Mouse (Mus musculus): ENCODE data around the gene Lamb1. TPM values are rescaled to one million over a fixed set of nuclear protein-coding genes. Genes with fewer than 3 reads are reported as not detected.

Gene Lamb1
- polyA plus RNA-seq (2015; fragmentation: Nextera tagmentation; extraction: Ambion mirVana) = 83.4 and 94.1 TPM in 2 replicates

DNA sequence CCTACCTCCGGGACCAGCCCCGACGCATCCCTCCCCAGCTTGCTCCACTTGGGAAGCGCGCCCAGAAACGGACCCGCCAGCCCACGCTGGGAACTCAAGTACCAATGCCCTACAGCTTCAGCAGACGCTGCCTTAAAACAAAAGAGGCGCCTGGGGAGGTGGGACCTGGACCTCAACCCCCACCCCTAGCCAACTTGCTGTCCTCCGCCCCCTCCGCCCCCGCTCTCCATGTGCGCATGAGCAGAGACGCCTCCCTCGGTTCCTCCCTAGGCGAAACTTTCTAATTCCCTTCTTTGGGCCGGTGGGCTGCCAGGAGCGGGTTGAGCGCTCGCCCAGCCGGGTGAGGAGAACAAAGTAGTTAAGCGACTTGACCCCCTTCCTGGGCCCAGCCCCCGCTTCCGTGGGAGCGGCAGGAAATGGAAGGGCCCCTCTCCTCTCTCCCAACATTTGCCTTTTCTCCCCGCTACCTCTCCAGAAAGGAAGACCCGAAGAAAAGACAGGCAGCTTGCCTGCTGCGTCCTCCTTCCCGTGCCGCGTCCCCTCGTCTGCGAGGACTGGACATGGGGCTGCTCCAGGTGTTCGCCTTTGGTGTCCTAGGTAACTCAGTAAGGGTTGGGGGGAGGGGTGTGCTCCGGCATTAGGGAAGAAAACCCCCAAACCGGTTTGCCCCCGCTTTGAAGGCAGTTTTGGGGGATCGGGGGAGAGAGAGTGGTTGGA is at the start of gene Lamb1:
Lamb1 (plus strand) TSS at position 230 of the 717 bp plus-strand sequence.
- peaks cover 4% of the 10 kb centered on the region; the same call in 1 of the 2 replicates for H3K36me3 ChIP-seq
- peak; percentile 76 for ATAC-seq (ENCODE audit: insufficient read depth, low FRiP score, low read depth)
- peak within 1 kb of the TSS; percentile 69 for H3K4me3 ChIP-seq (replicated peaks)
- H3K9me3 ChIP-seq = no peaks in the 10 kb centered on the region
- peak within 1 kb of the TSS; percentile 92 for H3K27ac ChIP-seq
- no peaks in the 10 kb centered on the region for H3K27me3 ChIP-seq (replicated peaks)
- under 1% methylated on average over 39 of the region's 39 CpGs for WGBS
- peak within 1 kb of the TSS; percentile 80 for H3K4me2 ChIP-seq
- H3K4me1 ChIP-seq = peaks cover 15% of the 10 kb centered on the region
- H3K9ac ChIP-seq = peak within 1 kb of the TSS; percentile 65

DNA sequence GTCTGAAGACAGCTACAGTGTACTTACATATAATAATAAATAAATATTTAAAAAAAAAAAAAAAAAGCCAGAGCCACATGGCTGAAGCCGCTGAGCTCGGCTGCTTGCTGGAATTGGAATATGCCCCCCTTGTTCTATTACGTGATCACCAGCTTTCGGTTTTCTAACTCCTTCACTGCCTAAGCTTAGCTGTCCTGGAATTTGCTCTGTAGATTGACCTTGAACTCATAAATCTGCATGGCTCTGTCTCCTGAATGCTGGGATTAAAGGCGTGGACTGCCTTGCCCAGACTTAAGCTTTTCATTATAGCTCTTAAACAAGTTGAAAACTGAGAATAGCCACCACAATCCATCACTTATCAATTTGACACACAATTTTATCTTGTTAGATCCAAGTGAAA is 47.8 kb upstream of the Lamb1 start:
- Histone ChIP-seq H3K9ac (no peak overlapping the region), H3K27me3 (replicated peaks) (no peaks in the 10 kb centered on the region), H3K4me2 (no peak overlapping the region), H3K27ac (no peak overlapping the region), H3K9me3 (no peaks in the 10 kb centered on the region), H3K4me3 (replicated peaks) (no peak overlapping the region), H3K36me3 (no peaks in the 10 kb centered on the region), H3K4me1 (0 out of 2 replicates have a peak, but pooled peaks cover 6% of the 10 kb centered on the region)
- no peak for ATAC-seq (ENCODE audit: insufficient read depth, low FRiP score, low read depth)
- WGBS = 57% methylated on average over 5 of the region's 5 CpGs

DNA sequence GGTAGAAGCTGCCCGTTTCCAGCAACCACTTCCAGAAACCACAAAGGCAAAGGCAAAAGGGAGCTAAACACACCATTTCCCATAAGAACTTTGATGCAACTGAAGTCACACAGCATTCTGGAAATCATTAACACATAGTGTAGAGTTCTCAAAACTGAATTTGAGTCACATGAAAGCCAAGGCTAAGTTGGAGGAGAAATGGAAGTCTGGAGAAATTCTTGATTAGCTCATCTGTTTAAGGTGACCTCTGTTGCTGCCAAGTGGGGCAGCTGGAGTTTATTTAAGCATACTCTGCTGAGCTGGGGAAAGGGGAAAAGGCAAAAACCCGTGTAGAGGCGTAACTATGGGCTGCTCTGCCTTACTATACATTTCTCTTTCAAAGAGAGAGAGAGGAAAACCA is 46.3 kb upstream of the Lamb1 start:
- Histone ChIP-seq H3K9ac (no peak overlapping the region), H3K9me3 (no peaks in the 10 kb centered on the region), H3K27ac (peak overlapping the region; percentile 18; the same call in 1 of the 2 replicates), H3K4me3 (replicated peaks) (no peak overlapping the region), H3K27me3 (replicated peaks) (no peaks in the 10 kb centered on the region), H3K4me2 (no peak overlapping the region), H3K4me1 (no peaks in the 10 kb centered on the region), H3K36me3 (no peaks in the 10 kb centered on the region)
- peak; percentile 50; the same call in 1 of the 2 replicates for ATAC-seq (ENCODE audit: insufficient read depth, low FRiP score, low read depth)
- 41% methylated on average over 3 of the region's 3 CpGs for WGBS

DNA sequence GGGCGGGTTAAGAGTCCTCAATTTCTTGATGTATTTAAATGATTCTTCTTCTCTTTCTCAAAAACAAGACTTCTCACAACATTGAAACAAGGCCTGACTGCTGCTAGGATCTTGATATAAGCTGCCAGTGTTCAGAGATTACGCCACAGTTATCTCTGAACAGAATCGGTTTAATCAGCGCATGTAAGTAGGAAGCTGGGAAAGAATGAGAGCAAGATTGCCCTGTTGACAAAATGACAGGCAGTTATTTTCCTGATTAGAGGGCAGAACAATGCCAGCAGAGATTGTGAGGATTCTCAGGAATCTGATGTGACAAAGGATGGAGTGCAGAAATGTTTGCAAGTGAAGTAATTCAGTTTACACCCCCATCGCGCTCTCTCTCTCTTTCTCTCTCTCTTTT is 43.5 kb upstream of the Lamb1 start:
- no peaks in the 10 kb centered on the region for H3K9me3 ChIP-seq
- H3K4me2 ChIP-seq = no peak overlapping the region
- ATAC-seq (ENCODE audit: insufficient read depth, low FRiP score, low read depth) = no peak
- 78% methylated on average over 6 of the region's 6 CpGs for WGBS
- H3K4me3 ChIP-seq (replicated peaks) = no peak overlapping the region
- H3K4me1 ChIP-seq = no peaks in the 10 kb centered on the region
- H3K27ac ChIP-seq = no peak overlapping the region
- H3K9ac ChIP-seq = no peak overlapping the region
- H3K36me3 ChIP-seq = no peaks in the 10 kb centered on the region
- no peaks in the 10 kb centered on the region for H3K27me3 ChIP-seq (replicated peaks)

DNA sequence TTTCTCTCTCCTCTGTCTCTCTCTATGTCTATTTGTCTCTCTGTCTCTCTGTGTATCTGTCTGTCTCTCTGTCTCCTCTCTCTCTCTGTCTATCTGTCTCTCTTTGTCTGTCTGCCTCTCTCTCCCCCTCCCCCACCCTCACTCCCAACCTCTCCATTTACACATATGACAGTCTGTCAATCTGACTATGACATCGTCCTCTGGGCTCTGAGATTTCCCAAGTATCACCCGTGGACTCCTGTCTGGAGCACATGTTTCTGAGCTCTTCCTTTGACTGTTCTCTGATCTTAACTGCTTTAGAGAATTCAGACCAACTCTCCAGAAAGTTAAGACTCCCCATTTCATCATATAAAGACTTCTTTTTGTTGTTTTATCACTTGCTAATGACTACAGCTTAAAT is 42.8 kb upstream of the Lamb1 start:
- no peak overlapping the region for H3K27ac ChIP-seq
- H3K9me3 ChIP-seq = no peaks in the 10 kb centered on the region
- 47% methylated on average over 2 of the region's 2 CpGs for WGBS
- H3K4me1 ChIP-seq = no peaks in the 10 kb centered on the region
- no peak overlapping the region for H3K4me3 ChIP-seq (replicated peaks)
- H3K9ac ChIP-seq = no peak overlapping the region
- no peaks in the 10 kb centered on the region for H3K36me3 ChIP-seq
- no peak overlapping the region for H3K4me2 ChIP-seq
- no peaks in the 10 kb centered on the region for H3K27me3 ChIP-seq (replicated peaks)
- ATAC-seq (ENCODE audit: insufficient read depth, low FRiP score, low read depth) = no peak

DNA sequence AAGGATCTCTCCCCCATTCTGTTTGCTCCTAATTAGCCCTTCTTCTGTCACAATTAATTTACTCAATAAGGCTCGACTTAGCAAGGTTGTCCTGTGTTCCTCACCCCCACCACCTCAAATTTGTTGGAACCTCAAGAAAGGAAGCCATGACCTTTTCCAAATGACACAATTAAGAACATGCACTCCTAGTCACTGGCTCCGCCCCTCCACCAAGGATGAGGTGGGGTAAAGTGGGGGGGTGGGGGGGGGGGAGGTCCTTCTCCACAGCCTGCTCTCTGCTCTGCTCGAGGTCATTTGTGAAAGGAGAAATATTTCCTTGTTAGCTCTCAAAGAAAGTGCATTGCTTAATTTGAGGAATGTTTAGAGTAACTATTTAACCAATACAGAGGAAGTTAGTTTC is 42.3 kb upstream of the Lamb1 start:
- WGBS = 35% methylated on average over 3 of the region's 3 CpGs
- no peak for ATAC-seq (ENCODE audit: insufficient read depth, low FRiP score, low read depth)
- Histone ChIP-seq H3K27me3 (replicated peaks) (no peaks in the 10 kb centered on the region), H3K4me1 (no peaks in the 10 kb centered on the region), H3K4me3 (replicated peaks) (no peak overlapping the region), H3K4me2 (no peak overlapping the region), H3K9me3 (no peaks in the 10 kb centered on the region), H3K36me3 (no peaks in the 10 kb centered on the region), H3K27ac (no peak overlapping the region), H3K9ac (no peak overlapping the region)

DNA sequence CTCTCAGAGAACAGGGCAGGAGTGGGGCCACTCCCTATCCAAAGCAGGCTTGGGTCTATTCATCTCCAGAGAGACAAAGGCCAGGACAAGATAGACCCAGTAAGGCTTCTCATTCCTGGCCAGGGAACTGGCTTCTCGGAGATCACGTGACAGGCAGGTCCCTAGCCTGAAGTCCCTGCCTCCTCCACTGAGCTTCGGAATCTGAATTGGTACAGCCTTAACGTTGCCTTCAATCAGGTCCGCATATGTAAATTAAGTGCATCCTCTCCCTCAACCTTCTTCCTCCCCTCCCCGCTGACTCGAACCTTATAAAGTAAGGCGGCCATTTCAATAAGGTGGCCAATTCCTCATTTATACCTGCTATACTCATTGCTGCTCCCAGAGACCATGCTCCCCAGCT is 39.6 kb upstream of the Lamb1 start:
- Histone ChIP-seq H3K27ac (no peak overlapping the region), H3K4me2 (no peak overlapping the region), H3K36me3 (no peaks in the 10 kb centered on the region), H3K4me1 (peaks cover 3% of the 10 kb centered on the region; the same call in 1 of the 2 replicates), H3K9ac (no peak overlapping the region), H3K4me3 (replicated peaks) (no peak overlapping the region), H3K9me3 (no peaks in the 10 kb centered on the region), H3K27me3 (replicated peaks) (no peaks in the 10 kb centered on the region)
- no peak for ATAC-seq (ENCODE audit: insufficient read depth, low FRiP score, low read depth)
- WGBS = 69% methylated on average over 8 of the region's 8 CpGs

DNA sequence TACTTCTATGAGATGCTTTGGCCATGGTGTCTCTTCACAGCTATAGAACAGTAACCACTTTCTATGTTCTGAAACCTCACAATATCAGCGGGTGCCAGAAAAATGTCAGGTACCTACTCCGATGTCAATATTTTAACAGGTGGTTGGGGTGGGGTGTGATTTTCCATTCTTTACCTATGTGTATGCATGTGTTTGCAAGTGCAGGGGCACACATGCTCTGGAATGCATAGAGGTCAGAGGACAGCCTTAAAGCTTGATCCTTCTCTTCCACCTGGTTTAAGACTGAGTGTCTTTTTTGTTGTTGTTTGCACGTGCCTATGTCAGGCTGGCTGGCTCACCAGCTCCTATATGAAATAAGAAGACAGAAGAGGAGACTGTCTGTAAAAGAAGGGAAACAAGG is 37.9 kb upstream of the Lamb1 start:
- Histone ChIP-seq H3K9me3 (no peaks in the 10 kb centered on the region), H3K36me3 (no peaks in the 10 kb centered on the region), H3K4me1 (peaks cover 3% of the 10 kb centered on the region; the same call in 1 of the 2 replicates), H3K27me3 (replicated peaks) (no peaks in the 10 kb centered on the region), H3K4me2 (no peak overlapping the region), H3K9ac (no peak overlapping the region), H3K4me3 (replicated peaks) (no peak overlapping the region), H3K27ac (no peak overlapping the region)
- 59% methylated on average over 3 of the region's 3 CpGs for WGBS
- peak; percentile 57; the same call in 1 of the 2 replicates for ATAC-seq (ENCODE audit: insufficient read depth, low FRiP score, low read depth)

DNA sequence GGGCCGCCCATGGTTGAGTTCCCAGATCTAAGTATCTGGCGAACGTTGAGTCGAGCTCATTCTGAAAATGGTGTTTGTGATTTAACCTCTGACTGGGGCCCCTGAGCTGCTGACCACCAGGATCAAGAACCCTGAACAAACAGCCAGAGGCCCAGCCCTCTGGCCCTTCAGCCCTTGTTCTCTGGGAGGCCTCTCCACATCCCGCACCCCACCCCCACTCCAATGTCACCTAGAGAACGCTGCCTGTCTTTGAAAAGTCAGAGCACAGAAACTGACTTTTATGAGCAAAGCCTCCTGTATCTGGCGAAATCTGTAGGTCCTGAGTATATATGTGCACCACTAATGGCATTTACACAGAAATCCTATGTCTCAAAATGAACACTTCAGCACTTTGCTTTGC is 36.2 kb upstream of the Lamb1 start:
- Histone ChIP-seq H3K36me3 (no peaks in the 10 kb centered on the region), H3K27ac (no peak overlapping the region; the same call in 1 of the 2 replicates), H3K4me3 (replicated peaks) (no peak overlapping the region), H3K27me3 (replicated peaks) (no peaks in the 10 kb centered on the region), H3K9me3 (no peaks in the 10 kb centered on the region), H3K4me1 (peaks cover 3% of the 10 kb centered on the region; the same call in 1 of the 2 replicates), H3K4me2 (no peak overlapping the region), H3K9ac (no peak overlapping the region)
- no peak for ATAC-seq (ENCODE audit: insufficient read depth, low FRiP score, low read depth)
- 33% methylated on average over 7 of the region's 7 CpGs for WGBS

DNA sequence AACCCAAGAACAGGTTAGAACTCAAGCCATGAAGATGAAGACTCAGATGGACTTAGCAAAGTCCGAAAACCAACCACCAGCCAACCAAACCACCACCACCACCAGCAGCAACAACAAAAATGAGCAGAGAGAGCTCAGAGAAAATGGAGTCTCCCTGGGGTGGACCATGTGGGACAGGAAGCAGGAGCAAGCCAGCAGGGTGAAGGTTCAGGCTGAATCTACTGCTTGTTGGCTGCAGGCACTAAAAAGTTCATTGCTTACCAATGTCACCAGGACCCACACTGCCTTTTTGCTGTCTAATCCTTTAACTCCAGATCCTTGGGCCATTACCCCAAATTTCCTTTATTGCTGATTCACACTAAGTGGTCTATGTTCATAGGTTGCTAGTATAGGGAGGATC is 32.4 kb upstream of the Lamb1 start:
- 78% methylated on average over 1 of the region's 1 CpGs for WGBS
- H3K4me3 ChIP-seq (replicated peaks) = no peak overlapping the region
- H3K9ac ChIP-seq = no peak overlapping the region
- no peaks in the 10 kb centered on the region for H3K27me3 ChIP-seq (replicated peaks)
- H3K4me1 ChIP-seq = peaks cover 3% of the 10 kb centered on the region; the same call in 1 of the 2 replicates
- ATAC-seq (ENCODE audit: insufficient read depth, low FRiP score, low read depth) = no peak
- H3K9me3 ChIP-seq = no peaks in the 10 kb centered on the region
- H3K36me3 ChIP-seq = no peaks in the 10 kb centered on the region
- no peak overlapping the region for H3K27ac ChIP-seq
- no peak overlapping the region for H3K4me2 ChIP-seq

DNA sequence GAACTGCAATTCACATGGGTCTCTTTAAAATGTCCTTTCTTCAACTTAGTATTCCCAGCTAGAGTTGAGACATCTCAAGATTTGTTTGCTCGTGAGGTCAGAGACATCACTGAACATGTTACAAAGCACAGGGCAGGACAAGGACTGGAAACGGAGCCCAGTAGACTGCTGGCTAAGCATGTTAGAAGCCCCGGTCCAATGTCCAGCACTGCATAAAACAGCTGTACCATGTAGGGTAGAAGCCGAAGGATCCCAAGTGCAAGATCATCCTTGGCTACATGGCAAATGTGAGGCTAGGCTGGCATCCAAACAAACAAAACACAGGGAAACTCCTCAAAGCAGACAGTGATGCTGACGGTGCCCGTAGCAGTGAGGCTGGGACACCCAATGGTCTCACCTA is 30.0 kb upstream of the Lamb1 start:
- H3K27ac ChIP-seq = no peak overlapping the region
- no peak overlapping the region for H3K4me2 ChIP-seq
- ATAC-seq (ENCODE audit: insufficient read depth, low FRiP score, low read depth) = no peak
- H3K27me3 ChIP-seq (replicated peaks) = no peaks in the 10 kb centered on the region
- no peak overlapping the region for H3K9ac ChIP-seq
- no peaks in the 10 kb centered on the region for H3K4me1 ChIP-seq
- no peaks in the 10 kb centered on the region for H3K9me3 ChIP-seq
- H3K4me3 ChIP-seq (replicated peaks) = no peak overlapping the region
- WGBS = 90% methylated on average over 6 of the region's 6 CpGs
- H3K36me3 ChIP-seq = no peaks in the 10 kb centered on the region

DNA sequence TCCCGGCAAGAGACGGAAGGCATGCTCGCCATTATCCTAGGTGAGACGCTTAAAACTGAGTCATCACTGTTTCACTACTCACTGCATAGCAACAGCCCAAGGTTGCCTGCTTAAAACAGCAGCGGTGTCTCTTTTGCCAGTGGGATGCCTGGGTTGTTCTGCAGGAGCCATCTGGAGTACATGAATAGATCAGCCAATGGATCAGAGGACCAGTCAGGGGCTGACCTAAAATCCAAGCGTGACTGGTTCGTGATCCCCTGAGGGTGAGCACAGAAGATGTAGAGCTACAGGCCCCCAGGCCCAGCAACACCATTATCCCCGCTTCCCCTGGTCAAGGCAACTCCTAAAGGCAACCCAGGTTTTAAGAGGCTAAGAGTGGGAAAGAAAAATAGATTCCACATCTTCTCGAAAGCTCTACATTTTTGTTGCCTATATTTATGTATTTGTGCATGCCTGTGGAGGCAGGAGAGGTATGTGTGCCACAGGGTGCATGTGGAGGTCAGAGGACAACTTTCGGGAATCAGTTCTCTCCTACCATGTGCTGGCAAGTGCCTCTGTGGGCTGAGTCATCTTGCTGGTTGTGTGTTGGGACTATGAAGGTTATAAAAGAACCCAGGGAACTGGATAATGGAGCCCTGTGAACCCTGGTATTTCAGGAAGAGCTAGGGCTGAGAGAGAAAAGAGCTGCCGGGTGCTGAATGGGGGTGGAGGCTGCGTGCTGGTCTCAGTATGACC is 28.0 kb upstream of the Lamb1 start:
- no peak; the same call in 1 of the 2 replicates for ATAC-seq (ENCODE audit: insufficient read depth, low FRiP score, low read depth)
- H3K4me2 ChIP-seq = no peak overlapping the region
- 0 out of 2 replicates have a peak overlapping the region, but pooled peaks have one; percentile 3 for H3K27ac ChIP-seq
- H3K4me3 ChIP-seq (replicated peaks) = no peak overlapping the region
- no peaks in the 10 kb centered on the region for H3K36me3 ChIP-seq
- no peaks in the 10 kb centered on the region for H3K4me1 ChIP-seq
- no peak overlapping the region for H3K9ac ChIP-seq
- 62% methylated on average over 12 of the region's 12 CpGs for WGBS
- H3K27me3 ChIP-seq (replicated peaks) = no peaks in the 10 kb centered on the region
- H3K9me3 ChIP-seq = no peaks in the 10 kb centered on the region

Data from stomach, embryonic 15.5 days (tissue).